Mouse (Mus musculus) urinary bladder, adult 18-20 months (tissue): ENCODE measurements around the gene Crat.

Source experiments
- DNase-seq, 2 experiments: peaks; one replicate each; pipeline ENCODE4 v3.0.0; 2022; ENCODE audit warnings: low spot score in 2 of 2, mixed read lengths in 2 of 2

Crat gene

DNA sequence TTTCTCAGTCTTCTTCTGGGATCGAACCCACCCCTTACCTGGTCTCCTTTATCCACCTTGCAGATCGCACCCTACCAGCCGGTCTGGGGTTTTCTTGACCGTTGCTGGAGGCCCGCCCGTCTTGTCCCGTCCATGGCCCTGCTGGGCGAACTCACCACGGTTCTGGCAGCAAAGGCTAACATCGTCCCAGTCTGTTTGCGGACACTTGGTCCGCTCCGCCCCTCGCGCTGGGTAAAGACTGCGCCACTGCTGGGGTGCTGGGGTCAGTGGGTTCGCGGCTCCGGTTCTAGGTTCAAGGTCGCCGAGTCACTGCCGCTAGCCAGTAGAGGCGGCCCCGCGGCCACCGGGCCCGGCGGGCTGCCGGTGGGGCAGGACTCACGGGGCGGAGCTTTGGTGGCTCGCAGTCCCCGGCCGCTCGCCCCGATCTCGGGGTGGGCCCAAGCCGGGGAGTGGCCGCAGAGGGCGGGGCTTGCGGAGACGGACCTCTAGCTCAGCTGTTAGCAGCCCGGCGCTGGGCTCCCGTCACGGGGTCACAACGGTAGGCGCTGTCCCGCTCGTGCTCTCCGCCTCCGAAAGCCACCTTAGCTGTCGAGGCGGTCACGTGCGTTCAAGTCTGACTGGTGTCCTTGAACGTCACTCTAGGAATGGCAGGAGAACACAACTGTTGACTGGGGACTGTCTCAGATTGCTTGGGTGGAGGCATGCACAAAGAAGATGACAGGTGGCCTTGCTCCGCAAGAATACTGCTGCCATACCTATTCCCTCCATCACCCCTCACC is at the start of gene Crat:
Gene Crat (minus strand): TSS at position 657 of the 779 bp plus-strand sequence.
- DNase-seq = peak; percentile 88 to 93

DNA sequence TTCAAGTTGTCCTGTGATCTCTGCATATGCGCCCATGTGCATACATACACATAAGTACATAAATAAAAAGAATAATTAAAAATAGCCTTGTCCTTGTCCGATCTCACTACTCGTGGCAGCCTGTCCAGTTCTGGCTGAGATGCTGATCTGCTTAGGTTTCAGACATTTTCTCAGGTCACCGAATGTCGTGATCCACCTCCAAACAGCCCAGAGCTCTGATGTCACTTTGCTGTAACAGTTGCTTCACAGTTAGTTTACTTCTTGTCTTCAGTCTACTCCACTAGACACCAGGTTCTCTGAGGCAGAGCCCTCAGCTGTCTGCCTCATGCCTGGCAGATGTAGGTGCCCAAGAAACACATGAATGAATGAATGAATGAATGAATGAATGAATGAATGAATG is 48.8 kb upstream of the Crat start:
- peak in 1 of 2 experiments; percentile 8 for DNase-seq

DNA sequence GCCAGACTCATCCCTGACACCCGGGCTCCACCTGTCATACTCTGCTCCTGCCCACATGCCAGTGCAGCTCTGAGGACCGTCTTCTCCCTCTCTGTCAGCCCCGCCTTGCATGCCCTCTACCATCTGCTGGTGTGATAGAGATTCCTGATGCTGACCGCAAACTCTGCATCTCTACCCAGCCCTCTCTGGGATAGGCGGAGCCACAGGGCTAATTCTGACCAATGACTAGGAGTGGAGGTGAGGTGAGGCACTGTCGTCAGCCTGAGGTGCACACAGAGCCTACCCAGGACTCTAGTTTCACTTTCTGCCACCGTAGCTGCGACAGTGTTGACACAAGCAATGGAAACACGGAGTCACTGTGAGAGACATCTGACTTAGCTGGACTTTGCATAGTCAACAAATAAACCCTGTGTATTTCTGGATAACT is 48.3 kb upstream of the Crat start:
- DNase-seq = peak; percentile 62 to 68

DNA sequence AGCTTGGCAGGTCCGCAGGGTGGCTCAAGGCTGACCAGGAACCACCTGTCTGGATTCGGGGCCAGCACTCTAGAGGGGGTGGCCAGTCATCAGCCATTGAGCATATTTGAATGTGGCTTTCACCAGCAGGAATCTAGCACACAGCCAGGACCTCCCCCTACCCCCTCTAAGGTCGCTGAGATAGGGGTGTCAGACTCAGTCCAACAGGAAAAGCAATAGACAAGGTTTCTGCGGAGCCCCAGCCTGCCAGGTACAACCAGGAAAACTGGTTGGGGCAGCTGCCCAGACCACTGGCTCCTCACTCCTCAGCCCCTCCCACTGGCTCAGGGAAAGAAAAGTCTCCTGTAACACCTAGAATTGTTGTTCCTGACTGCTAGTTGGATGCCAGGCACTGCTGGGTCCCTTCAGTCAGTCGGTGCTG is 47.7 kb upstream of the Crat start:
- DNase-seq = peak; percentile 51 to 76

DNA sequence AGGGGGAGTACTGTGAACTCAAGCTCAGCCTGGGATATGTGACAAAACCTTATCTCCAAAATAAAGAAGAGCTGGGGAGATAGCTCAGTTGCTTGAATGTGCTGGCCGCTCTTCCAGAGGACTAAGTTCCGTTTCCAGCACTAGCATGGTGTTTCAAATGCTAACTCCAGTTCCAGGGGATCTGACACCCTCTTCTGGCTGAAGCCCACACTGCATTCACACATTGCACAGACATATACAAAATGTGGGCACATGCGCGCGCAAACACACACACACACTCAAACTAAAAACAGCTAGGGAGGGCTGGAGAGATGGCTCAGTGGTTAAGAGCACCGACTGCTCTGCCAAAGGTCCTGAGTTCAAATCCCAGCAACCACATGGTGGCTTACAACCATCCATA is 43.6 kb upstream of the Crat start:
- no peak for DNase-seq

DNA sequence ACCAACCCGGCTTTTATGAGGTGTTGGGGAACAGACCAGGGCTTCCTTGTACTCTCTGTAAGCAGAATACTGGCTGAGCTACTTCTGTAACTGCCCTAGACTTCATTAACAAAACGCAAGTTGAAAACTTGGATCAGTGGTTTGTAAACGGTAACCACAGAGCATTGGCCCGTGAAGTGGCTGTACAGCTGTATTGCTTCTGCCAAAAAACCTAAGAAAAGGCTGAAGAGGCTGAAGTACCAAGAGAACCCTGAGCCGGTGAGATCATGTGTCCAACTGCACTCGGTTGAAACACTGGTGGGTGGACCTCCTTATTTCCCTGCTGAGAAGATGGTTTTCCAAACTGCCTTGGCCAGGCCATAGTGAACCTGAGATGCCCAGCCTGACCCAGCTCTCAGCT is 42.7 kb upstream of the Crat start:
- DNase-seq = no peak

DNA sequence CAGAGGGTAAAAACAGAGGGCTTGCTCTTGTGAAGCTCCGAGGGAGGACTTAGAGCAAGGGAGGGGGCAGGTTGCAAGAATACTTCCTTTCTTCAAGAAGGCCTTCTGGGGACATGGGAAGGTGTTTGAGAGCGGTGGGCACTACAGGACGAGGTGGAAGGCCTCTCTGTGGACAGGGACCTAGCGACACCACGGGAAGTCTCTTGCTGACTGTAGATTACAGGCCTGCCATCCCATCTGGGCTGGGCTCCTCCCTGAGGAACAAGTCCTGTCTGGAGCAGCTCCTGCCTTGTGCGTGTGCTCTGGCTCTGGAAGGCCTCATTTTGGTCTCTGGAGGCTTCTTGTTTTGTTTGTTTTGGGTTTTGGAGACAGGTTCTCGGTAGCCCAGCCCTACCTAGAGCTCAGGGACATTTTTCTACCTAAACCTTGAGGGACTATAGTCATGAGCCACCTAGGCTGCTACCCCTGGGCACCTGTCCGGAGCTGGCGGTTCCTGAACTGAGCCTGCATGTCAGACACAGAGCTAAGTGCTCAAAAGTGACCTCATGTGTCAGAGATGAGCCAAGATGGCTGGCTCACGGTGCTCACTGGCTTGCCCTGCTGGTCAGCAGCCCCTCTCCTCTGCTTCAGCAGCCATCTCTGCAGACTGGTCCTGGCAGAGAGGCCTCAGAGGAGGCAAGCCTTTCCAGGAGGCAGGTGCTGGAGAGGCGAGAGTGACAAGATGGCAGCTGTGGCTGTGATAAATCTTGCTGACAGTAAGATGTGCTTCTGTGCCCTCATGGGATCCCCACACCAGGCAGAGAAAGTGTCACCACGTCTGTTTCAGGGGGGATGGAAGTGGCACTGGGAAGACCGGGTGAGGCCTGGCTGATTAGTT is 40.7 kb upstream of the Crat start:
- no peak for DNase-seq

DNA sequence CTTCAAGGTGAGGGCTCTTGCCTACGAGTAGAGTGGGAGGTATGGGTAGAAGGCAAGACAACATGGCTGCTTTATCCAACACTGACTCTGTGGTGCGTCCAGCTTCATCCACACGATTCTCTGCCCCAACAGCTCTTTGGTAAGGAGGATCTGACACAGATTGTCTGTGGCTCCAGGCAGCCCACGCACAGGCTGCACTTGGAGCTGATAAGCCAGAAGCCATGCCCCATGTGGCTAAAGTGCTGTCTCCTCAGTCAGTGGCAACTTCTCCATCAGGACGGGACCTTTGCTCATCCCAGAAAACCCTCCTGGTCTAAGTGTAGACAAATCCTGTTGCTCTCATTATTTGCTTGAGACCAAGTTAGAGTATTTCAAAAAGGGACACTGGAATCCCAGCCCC is 39.0 kb upstream of the Crat start:
- DNase-seq = no peak

DNA sequence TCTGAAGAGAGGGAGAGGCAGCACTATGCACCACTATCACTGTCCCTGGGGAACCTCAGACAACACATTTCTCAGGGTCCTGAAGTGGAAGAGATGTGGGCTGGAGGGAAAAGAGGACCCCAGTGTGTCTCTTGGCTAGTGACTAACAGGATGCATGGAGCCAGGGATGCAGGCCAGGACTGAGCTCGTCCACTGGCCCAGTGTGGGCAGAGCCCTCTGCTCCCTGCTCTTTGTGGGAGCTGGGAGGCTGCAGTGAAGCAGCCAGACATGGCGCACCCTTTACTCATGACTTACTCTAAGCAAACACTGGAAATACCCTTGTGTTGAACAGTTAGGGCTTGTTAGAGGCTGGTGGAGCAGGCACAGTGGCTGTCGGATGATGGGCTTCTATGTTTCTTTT is 38.0 kb upstream of the Crat start:
- DNase-seq = no peak

DNA sequence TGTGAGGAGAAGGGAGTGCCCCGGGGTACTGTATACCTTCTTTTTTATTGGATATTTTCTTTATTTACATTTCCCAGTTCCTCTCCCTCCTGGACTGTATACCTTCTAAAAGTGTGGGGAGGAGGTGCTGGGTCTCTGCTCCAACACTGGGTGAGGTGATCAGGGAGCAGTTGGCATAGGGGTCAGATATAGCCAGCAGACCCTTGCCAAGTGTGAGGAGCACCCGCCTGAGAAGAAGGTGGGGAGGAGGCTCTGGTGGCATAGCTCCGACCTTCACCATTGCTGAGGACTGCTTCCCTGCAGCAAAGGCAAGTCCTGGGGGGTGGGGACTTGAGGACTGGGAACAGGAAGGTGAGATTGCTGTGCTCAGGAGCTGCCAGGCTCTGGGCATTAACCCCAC is 35.9 kb upstream of the Crat start:
- DNase-seq = no peak

DNA sequence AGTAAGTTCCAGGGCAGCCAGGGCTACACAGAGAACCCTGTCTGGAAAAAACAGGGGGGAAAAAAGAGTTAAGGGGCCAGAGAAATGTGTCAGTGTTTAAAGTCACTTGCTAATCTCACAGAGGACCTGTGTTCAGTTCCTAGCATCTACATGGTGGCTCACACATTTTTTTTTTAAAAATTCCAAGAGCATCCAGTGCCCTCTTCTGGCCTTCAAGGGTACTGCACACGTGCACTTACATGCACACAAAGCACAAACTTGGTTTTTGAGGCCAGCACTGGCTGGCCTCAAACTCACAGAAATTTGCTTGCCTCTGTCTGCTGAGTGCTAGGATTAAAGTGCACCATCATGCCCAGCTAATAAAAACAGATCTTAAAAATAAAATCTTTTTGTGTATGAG is 34.9 kb upstream of the Crat start:
- no peak for DNase-seq

DNA sequence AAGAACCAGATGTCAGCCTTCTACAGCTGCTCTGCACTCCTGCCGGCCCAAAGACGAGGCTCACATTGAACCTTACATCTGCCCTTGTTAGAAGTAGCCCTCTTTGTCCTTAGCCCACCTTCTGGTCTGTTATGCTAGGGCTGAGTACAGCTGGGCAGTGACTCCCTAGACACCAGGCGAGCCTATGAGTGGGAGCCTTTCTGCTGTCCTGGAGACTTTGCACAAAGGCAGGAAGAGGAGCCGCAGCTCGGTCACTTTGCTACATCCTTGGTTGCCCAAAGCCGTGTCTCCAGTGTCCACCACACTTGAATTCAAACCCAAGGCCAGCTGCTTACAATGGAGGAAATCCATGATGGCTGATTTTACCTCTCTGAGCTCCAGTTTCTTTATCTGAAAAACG is 32.8 kb upstream of the Crat start:
- DNase-seq = no peak

DNA sequence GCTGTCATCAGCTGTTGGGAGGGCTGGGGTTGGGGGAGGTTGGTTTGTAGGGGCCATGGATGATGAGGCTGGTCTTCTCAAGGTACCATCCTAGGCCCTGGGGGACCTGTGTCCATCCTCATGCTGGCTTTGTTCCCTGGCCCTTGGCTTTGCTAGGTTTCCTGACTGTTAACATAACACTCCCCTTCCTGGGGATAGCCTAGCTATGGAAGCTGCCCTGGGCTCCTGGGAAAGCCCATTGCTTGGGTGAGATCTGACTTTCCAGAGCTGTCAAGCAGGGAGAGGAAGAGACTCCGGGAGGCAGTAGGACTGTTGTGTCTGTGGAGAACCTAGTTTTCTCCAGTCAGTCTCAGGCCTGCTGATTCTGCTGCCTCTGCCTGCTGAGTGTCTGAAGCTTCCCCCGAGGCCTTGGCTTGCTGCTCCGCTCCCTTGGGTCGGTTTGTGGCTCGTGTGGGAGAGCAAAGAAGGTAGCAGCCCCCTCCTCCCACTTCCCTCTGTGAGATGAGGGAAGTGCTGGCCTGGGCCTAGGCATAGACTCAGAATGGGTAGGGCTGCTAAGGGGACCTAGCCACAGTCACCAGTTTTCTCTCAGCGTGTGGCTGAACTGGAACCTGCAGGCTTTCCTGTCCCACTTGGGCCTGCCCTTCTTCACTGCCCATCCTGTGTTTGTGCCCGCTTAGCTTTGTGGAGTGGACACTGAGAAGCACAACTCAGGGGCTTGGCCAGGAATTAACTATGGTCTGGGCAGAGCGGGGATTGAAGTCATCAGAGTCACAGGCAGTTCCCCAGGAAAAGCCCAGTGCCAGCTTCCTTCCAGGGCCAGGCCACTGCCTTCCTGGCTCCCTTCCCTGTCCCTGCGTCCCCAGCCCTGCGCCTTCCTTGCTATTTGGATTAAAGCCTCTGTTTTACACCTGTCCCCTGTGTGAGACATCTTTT is 31.5 kb upstream of the Crat start:
- DNase-seq = no peak

DNA sequence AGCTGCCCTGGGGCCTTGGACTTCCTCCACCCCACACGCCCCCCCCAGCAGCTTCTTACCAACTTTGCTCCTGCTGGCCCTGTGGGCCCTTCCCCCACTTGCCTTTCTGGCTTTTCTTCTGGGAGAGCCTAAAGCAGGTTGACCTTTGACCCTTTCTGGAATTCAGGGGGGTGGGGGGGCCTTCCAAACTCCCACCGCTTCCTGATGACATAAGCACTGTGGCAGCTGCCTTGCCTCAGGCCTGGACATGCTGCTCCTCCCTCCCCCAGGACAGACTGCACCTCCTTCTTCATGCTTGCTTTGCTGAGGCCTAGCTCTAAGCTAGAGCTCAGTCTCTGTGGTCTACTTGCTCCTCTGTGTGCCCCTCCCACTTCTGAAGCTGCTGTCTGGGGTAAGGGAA is 29.7 kb upstream of the Crat start:
- DNase-seq = peak in 1 of 2 experiments; percentile 70

DNA sequence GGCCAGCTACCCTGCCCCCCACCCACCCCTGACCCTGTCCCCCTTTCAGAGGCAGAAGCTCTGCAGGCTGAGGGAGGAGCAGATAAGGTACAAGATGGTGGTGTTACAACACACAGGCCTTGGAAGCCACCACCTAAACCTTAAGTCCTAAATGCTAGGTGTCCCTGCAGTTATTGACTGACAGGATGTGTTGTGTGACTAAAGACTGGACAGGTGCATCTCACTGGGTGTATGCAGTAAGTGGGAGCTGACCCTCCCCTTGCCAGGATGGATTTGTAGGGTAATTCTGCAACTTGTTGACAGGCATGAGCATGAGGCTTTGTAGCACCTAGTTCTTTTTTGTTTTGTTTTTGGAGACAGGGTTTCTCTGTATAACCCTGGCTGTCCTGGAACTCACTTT is 28.8 kb upstream of the Crat start:
- DNase-seq = no peak

DNA sequence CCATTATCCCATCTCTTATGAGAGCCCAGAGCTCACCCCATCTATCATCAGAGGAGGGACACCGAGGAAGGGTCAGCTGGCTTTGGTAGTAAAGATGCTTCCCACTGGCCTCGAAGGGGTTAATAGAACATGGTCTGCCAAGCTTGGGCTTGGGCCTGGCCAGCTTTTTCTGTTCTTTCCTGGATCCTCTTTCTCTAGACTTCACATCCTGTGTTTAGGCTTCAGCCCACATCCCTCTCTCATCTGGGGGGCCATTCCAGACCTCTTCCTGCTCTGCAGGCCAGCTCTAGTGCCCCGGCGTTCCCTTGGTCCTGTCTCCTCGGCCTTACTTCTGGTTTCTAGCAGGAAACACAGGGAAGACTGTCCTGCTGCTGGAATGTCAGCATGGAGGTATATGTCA is 28.4 kb upstream of the Crat start:
- DNase-seq = no peak

DNA sequence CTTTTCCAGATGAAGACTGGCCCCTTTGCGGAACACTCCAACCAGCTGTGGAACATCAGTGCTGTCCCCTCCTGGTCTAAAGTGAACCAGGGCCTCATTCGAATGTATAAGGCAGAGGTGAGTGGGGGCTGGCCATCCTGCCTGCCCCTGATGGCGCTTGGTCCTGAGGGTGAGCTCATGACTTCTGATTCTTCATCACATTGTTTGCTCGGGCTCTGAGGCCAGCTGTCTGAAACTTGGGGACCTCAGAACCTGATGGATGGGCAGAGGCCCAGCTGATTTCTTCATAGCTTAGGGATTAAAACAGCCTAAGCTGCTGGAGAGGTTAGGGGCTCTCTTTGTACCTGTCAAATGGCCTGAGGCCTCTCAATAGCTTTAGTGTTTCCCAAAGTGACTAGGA is 27.7 kb upstream of the Crat start:
- DNase-seq = no peak

DNA sequence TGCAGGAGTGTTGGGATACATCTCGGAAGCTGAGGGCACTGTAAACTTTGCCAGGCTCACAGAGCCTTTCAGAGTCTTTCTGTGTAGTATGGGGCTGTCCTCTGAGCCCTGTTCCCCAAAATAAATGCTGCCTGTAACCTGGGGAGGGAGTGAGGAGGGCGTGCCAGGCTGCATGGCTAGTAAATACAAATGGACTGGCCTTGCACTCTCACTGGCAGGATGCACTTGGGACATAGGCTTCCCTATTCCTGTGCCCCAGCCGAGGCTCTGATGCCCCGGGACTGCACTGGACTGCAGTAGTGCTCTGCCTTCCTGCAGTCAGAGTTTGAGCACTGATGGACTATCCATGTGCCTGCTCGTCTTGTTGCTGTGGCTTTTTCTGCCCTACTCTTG is 26.9 kb upstream of the Crat start:
- DNase-seq = no peak

DNA sequence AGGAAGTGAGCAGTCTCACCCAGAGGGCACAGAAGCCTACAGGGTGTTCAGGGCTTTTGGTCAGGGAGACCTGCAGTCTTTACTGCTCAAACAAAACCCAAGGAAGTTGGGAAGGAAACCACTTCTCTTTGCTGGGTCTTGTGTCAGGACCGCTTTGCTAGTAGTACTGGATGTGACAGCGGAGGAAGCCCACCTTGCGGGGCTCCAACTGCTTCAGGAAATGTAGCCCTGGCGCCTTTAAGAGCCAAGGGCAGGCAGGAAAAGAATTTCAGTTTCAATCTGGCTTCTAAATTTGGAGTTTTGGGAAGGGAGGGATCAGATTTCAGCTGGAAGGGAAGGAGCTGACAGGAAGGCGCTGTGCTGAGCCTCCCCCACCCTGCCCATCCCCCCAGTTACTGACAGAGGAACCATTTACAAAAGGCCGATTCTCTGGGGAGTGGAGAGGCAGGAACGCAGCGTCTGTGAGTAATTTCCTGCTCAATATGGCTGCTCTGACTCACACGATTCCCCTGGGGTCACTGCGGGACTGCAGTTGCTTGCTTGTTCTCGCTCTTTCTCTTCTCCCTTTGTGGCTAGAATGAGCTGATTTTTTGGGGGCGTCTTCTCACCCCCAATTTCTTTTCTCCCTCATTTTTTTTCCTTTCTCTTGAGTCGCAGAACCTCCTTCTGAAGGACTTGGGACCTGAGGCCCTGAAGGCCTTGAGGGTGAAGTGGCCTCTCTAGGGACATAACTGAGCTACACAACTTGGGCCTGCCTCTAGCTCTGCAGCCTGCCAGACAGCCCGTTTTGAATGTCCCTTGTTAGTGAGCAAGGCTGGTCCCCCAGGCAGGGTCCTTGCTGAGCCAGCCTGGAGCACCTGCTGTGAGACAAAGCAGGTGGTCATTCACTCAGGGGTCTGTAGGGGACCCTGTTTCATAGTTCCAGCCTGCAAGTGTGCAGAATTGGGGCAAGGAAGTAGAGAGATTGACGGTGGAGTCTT is 26.2 kb upstream of the Crat start:
- DNase-seq = peak; percentile 53 to 81

DNA sequence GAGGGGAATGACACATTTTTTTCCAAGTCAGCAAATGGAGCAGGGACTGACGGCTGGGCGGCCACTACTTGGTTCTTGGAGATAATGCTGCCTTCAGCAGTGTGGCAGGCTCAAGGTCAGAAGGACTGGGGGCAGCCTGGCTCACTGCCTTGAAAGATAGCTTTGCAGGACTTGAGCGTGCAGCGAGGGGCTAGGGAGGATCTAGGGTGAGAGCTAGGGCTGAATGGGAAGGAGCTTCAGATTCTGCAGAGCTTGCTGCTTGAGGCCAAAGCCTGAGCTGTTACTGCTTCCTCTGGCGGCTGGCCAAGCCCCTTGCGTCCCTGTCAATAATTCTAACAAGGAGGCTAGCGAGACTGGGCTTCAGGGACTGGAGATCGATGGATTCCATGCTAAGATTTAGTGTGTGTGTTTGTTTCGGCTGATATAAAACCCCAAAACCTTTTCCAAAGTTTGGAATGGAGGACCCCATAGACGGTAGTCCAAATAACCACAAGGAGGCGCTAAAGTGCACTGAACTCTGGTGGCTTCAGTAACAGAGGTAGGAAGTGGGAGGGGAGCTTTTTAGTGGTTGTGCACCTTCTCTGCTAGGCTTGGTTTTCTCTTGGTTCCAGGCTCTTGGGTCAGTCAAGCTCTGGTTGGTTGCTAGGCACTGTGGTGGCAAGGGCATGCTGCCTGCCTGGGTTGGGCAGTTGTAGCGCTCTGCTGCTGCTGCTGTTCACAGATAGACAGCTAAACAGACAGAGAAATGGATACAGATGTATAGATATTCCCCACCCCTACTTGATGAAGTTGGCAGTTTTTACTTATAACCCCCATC is 25.3 kb upstream of the Crat start:
- DNase-seq = peak; percentile 55 to 59
